Mouse (Mus musculus): ENCODE measurements around the gene Dbn1.

DNA sequence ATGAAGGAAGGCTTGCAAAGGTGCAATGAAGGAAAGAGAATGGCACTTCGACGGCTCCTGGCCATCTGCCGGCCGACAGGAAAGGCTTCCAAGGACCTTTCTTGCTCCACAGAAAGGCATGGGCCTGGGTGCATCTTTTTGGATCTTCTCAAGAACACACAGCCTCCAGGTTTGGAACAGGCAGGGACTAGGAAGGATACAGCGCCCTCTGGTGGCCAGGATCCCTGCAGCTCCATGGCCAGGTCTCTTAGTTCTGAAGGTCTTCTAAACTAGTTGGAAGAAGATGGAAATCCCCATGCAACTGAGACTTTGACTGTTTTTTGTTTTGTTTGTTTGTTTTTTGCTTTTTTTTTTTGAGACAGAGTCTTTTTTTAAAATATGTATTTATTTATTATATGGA is 29.0 kb upstream of the Dbn1 start:
- TF ChIP-seq CTCF (IDR thresholded peaks at IDR 0.05) = peak; percentile 92
- no peak for TF ChIP-seq EP300 (IDR thresholded peaks at IDR 0.05)
